Mouse (Mus musculus) gastrocnemius, postnatal 14 days (tissue): ENCODE measurements around the gene Flt3. TPM values are rescaled to one million over a fixed set of nuclear protein-coding genes. Genes with fewer than 3 reads are reported as not detected.

ENCODE experiments used
- DNase-seq: peaks from one replicate; pipeline ENCODE4 v3.0.0; 2021; ENCODE audit warnings: mixed read lengths
- intact Hi-C: fragments of 180-260 bp; cut with DNase I; formaldehyde crosslinking; loops from one replicate; pipeline ENCODE4 v1.15.1; 2025; ENCODE audit warnings: low total_unique reads
- long read RNA-seq, 2 experiments: library from polyadenylated mRNA; stranded (forward); transcript quantifications; one replicate each; pipeline ENCODE4 v2.0.0; 2021
- total RNA-seq, 2 experiments: library from RNA; stranded (reverse); gene quantifications; 2 replicates each; pipeline ENCODE4 v1.2.3; 2021

The Flt3 gene
- not detected for total RNA-seq
- long read RNA-seq, experiment 1, result 0 reads
- long read RNA-seq, experiment 2, result 0 reads

GRCm38 (mm10) chr5:147399843-147400504 is at the start of gene Flt3:
TSS of gene Flt3 (minus strand) at chr5:147400489.
- intact Hi-C loops, result no loop called here
- peak; percentile 13 for DNase-seq

- no peak for DNase-seq
- intact Hi-C loops, result no loop called here
These were observed 48.6 kb upstream of the Flt3 start for GRCm38 (mm10) chr5:147448933-147449332.

GRCm38 (mm10) chr5:147448526-147448925 is 48.2 kb upstream of the Flt3 start:
- no peak for DNase-seq
- intact Hi-C loops, result no loop called here

- DNase-seq, result no peak
- intact Hi-C loops, result no loop called here
These were observed 45.0 kb upstream of the Flt3 start for GRCm38 (mm10) chr5:147445252-147445651.

GRCm38 (mm10) chr5:147444757-147445156 is 44.5 kb upstream of the Flt3 start:
- intact Hi-C loops, result no loop called here
- no peak for DNase-seq

- no peak for DNase-seq
- intact Hi-C loops, result no loop called here
These were observed 44.0 kb upstream of the Flt3 start for GRCm38 (mm10) chr5:147444298-147444697.

GRCm38 (mm10) chr5:147442741-147443140 is 42.5 kb upstream of the Flt3 start:
- no peak for DNase-seq
- intact Hi-C loops, result no loop called here

- no peak for DNase-seq
- intact Hi-C loops, result no loop called here
These were observed 41.7 kb upstream of the Flt3 start for GRCm38 (mm10) chr5:147441979-147442378.

- intact Hi-C loops, result no loop called here
These were observed 40.8 kb upstream of the Flt3 start for GRCm38 (mm10) chr5:147440996-147441507.

GRCm38 (mm10) chr5:147436491-147436890 is 36.2 kb upstream of the Flt3 start:
- DNase-seq, result no peak
- intact Hi-C loops, result loop anchor here (10.0 kb wide), 1 partner anchor 108 kb away; no protein-coding TSS in a partner anchor

More at GRCm38 (mm10) chr5:147440996-147441507, 40.8 kb upstream of the Flt3 start:
- no peak for DNase-seq

- DNase-seq, result no peak
- intact Hi-C loops, result loop anchor here (10.0 kb wide), 1 partner anchor 109 kb away; no protein-coding TSS in a partner anchor
These were observed 35.5 kb upstream of the Flt3 start for GRCm38 (mm10) chr5:147435751-147436150.

GRCm38 (mm10) chr5:147435224-147435623 is 34.9 kb upstream of the Flt3 start:
- intact Hi-C loops, result loop anchor here (10.0 kb wide), 1 partner anchor 110 kb away; no protein-coding TSS in a partner anchor
- no peak for DNase-seq

- no peak for DNase-seq
- intact Hi-C loops, result loop anchor here (10.0 kb wide), 1 partner anchor 112 kb away; no protein-coding TSS in a partner anchor
These were observed 32.6 kb upstream of the Flt3 start for GRCm38 (mm10) chr5:147432927-147433326.

- intact Hi-C loops, result loop anchor here (10.0 kb wide), 1 partner anchor 114 kb away; no protein-coding TSS in a partner anchor
- DNase-seq, result peak; percentile 72
These were observed 30.9 kb upstream of the Flt3 start for GRCm38 (mm10) chr5:147430936-147431839.

- DNase-seq, result peak; percentile 73
- intact Hi-C loops, result loop anchor here (10.0 kb wide), 1 partner anchor 114 kb away; no protein-coding TSS in a partner anchor
These were observed 30.2 kb upstream of the Flt3 start for GRCm38 (mm10) chr5:147430361-147430935.

- intact Hi-C loops, result loop anchor here (10.0 kb wide), 1 partner anchor 115 kb away; no protein-coding TSS in a partner anchor
- DNase-seq, result peak; percentile 95
These were observed 29.4 kb upstream of the Flt3 start, which contains the start of gene Pan3 for GRCm38 (mm10) chr5:147429535-147430305. TSS of gene Pan3 (plus strand) at chr5:147430161.

GRCm38 (mm10) chr5:147426048-147426805 is 25.9 kb upstream of the Flt3 start:
- intact Hi-C loops, result no loop called here

GRCm38 (mm10) chr5:147423612-147424011 is 23.3 kb upstream of the Flt3 start:
- intact Hi-C loops, result no loop called here
- DNase-seq, result peak; percentile 46

More at GRCm38 (mm10) chr5:147426048-147426805, 25.9 kb upstream of the Flt3 start:
- no peak for DNase-seq
